Mouse (Mus musculus): ENCODE results near the gene Car11. TPM values are rescaled to one million over a fixed set of nuclear protein-coding genes. Genes with fewer than 3 reads are reported as not detected.

Car11 gene
- total RNA-seq, 2 experiments from 2014 or later: 15.1 to 16.4 TPM

DNA sequence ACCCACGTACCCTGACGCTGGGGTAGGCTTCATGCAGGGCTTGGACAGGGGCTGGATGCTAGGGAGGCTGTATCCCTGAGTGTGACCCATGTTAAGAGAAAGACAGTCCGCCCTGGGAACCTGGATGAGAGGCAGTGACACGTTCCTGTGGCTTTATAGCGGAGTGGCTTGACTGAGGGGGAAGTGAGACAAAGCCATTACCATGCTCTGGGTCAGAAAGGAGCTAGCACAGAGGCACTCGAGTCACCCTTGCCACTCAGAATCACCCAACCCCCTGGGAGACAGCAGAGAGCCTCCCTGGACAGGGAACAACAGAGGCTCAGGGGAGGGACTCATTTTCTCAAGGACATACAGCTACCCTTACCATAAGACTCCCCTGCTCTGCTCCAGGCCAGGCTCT lies 10.5 kb upstream of the Car11 start:
- DNase-seq (ENCODE audit: low spot score in 2 of 2): no peak

DNA sequence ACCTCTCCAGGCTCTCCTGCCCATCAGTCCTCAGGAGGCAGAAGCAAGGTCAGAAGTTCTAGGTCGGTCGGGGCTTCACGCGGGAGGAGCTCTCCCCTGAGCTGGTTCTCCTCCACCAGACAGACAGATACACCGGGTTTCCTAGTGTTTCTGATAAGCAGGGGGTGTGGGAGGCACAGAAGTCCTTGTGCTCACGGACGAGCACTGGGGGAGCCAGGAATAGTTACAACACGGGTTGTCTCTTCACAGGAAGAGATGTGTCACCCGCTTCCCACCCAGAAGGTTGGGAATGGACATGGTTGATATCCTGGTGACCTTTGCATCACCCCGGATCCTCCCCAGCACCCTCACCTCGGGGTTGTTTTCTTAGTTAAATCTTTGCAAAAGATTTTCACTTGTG lies 9.8 kb upstream of the Car11 start:
- no peak for DNase-seq (ENCODE audit: low spot score in 2 of 2)

DNA sequence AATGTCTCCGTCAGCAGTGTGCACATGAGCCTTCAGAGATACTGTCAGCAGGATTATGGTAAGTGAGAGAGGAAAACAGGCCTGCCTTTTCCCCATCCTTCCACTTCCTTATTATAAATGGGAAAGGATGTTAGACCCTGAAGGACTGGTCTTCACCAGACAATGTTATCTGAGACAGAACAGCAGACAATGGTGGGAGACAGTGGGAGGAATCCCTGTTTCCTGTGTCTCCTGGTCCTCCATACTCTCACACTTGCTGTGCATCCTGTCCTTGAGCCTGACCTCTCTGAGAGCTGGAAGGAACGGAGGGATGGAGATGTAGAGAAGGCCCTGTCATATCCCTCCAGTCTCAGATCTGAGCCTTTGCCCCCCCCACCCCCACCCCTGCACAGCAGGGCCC lies 7.3 kb upstream of the Car11 start:
- no peak for DNase-seq (ENCODE audit: low spot score in 2 of 2)

DNA sequence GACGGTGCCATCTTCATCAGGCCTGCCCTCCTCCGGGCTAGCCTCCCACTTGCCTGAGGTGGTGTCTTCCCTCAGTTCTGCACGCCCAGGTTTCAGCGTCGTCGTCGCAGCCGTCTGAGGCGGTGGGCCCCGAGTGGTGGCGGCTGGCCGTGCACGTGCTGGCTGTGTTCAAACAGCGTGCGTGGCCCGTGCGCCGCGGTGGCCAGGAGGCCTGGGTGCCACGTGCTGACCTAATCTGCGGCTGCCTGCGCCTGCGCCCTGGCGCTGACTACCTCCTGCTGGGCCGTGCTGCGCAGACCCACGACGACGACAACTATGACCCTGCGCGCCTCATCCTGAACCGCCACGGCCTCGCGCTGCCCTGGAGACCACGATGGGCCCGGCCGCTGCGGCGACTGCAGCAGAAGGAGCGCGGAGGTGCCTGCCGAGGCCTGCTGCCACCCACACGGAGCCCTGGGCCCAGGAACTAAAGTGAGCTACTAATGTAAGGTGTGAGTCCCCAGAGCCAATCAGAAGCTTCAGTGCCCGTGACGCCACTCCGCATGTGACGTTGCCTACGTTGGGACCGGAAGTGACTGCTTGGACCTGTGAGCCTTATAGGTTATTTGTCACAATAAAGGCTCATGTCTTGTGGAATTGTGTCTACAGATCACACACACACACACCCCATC lies 5.6 kb upstream of the Car11 start, which contains the start of gene Sec1:
TSS of gene Sec1 (minus strand) at position 482 of the 671 bp plus-strand sequence.
- no peak for DNase-seq (ENCODE audit: low spot score in 2 of 2)

DNA sequence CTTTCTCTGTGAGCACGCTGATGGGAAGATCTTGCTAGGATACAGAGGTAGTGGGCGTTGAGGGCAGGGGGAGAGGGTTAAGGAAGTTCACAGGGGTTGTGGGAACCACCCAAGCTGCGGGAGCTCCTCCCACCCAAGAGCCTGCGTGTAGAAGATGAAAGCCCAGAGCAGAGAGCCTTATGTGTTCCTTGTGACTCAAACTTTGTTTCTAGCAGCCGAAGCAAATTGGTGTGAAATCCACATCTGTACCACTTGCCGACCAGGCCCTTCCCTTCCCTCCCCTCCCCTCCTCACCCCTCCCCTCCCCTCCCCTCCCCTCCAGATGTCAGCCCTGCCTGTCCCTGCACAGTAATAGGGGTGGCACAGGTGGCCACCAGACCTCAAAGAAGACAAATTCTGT lies 4.5 kb upstream of the Car11 start:
- no peak for DNase-seq (ENCODE audit: low spot score in 2 of 2)

DNA sequence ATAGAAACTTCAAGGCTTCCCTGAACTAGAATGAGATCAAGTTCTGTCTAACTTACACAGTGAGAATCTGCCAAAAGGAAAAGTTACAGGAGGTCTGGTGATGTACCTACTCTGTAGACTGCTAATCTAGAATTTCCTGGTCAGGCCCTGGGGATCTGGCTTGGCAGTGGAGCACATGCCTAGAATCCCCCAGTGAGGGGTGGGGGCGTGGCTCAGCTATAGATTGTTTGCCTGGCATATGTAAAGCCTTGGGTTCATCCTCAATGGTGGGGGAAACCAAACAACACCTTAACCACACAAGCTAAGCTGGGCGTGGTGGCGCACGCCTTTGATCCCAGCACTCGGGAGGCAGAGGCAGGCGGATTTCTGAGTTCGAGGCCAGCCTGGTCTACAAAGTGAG lies 1.7 kb upstream of the Car11 start:
- no peak for DNase-seq (ENCODE audit: low spot score in 2 of 2)

DNA sequence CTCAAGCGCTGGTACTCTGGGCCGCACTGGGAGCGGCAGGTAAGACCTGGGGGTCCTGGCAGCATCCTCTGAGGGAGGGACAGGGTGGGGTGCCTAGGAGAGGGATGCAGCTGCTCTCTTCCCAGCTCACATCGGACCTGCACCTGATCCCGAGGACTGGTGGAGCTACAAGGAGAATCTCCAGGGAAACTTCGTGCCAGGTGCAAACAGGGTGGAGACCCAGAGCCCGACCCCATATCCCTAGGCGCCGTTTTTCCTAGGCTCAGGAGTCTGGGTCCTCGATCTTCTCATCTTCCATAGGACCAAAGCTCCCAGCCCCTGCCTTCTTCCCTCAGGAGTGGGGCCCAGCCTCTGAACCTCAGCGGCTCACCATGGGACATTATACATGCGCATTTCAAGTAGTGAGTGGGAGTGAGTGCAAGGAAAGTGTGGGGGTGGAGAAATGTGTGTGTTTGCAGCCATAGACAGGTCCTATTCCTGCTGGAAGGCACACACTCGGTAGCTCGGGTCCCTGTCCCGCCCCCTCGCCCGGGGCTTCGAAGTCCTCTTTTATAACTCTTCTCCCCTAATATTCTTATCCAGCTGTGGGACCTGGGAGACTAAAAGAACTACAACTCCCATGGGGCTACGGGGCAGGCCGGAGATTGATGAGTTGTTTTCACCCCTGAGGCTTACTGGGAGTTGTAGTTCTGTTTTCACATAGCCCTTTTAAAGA lies 815 bp downstream of the Car11 start:
- DNase-seq (ENCODE audit: low spot score in 2 of 2): no peak

DNA sequence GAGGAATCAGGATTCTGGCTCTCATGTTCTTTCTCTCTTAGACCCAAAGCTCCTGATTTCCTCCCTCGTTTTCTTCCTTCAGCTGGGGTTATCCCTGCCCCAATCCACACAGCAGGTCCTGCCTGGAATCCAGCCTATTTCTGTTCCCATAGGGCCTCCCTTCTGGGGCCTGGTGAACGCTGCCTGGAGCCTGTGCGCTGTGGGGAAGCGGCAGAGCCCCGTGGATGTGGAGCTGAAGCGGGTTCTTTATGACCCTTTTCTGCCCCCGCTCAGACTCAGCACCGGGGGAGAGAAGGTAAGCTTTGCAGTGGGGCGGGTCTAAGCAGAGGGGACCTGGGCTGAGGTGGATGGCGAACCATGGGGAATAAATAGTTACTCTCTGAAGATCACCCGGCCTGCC lies 1.4 kb downstream of the Car11 start:
- DNase-seq (ENCODE audit: low spot score in 2 of 2): no peak

DNA sequence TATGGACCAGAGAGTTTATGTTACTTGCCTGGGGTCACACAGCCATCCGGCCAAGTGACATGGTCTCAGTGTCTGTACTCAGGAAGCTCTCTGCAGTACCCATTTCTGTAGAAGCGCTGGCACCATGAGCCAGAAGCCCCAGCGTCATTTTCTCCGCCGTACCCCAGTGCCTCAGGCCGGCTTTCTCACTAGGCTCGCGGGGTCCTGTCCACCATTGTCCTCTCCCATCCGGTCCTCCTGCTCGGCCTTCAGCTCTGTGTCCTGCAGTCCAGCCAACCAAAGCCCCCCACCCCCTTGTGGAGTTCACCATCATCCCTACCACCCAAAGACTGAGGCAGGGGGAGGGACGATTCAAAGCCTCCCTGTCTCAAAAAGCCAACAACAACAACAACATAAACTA lies 2.0 kb downstream of the Car11 start:
- no peak for DNase-seq (ENCODE audit: low spot score in 2 of 2)

DNA sequence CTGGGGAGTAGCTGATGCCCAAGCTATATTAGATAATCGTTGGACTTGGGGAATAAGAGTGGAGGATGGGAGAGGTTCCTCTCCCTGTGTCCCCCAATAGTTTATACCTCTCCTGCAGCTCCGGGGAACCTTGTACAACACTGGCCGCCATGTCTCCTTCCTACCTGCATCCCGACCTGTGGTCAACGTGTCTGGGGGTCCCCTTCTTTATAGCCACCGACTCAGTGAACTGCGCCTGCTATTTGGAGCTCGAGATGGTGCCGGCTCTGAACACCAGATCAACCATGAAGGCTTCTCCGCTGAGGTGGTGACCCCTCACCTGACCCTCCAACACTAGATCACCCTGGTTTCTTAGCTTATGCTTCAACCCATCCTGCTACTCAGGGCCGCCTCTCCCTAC lies 2.7 kb downstream of the Car11 start:
- DNase-seq (ENCODE audit: low spot score in 2 of 2): no peak

DNA sequence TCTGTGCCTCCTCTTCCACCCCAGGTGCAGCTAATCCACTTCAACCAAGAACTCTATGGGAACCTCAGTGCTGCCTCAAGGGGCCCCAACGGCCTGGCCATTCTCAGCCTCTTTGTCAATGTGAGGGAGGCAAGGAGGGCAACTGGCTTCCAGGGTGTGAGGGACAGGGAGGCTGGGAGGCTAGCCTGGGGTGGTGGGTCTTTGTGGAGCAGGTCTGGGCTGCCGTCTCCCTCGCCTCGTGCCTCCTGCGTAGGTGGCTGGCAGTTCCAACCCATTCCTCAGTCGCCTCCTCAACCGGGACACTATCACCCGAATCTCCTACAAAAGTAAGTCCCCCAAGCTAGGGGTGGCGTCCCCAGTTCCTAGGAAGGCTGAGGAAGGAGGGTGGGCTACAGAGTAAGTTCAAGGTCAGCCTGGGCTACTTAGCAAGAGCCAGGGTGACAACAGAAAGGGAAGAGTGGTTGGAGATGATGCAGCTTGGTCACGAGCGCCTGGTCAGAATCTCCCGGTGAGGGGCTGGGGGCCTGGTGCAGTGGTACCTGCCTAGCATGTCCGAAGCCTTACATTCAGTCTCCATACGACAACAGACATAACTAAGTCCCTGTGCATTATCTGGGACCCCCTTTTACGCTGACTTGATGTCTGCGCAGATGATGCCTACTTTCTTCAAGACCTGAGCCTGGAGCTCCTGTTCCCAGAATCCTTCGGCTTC lies 3.3 kb downstream of the Car11 start:
- no peak for DNase-seq (ENCODE audit: low spot score in 2 of 2)

DNA sequence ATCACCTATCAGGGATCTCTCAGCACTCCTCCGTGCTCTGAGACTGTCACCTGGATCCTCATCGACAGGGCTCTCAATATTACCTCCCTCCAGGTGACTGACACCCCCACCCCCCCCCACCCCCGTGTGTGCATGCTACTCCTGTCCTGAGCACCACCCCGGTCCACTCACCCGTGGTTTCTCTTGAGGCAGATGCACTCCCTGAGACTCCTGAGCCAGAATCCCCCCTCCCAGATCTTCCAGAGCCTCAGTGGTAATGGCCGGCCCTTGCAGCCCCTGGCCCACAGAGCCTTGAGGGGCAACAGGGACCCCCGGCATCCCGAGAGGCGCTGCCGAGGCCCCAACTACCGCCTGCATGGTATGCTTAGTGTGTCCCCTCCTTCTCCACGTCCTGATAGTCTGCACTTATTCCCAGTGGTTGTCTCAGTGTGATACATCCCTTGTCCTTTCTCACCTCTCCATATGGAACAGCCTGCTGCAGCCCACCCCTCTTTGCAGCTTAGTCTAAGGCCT lies 3.9 kb downstream of the Car11 start:
- no peak for DNase-seq (ENCODE audit: low spot score in 2 of 2)

DNA sequence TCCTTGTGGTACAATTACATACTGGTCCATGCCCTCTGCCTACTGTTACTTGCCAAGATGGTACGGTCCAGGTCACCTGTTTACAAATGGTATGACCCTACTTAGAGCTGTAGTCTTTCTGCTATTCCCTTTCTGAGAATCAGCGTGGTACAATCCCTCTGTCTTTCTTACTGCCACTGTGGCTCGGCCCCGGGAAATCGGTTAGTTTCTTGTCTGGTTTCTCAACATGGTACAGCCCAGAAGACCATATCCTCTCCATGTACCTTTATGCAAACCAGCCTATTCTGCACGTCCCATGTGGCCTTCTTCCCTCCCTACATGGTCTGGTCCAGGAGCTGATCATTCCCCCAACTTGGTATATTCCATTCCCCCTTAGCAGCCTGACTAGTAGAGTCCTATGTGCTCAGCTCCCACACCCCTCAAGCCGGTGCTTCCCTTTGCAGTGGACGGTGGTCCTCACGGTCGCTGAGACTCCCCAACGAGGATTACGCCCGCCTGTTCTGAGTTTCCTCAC lies 4.5 kb downstream of the Car11 start:
- peak in 1 of 2 experiments; percentile 57 for DNase-seq (ENCODE audit: low spot score in 2 of 2)

DNA sequence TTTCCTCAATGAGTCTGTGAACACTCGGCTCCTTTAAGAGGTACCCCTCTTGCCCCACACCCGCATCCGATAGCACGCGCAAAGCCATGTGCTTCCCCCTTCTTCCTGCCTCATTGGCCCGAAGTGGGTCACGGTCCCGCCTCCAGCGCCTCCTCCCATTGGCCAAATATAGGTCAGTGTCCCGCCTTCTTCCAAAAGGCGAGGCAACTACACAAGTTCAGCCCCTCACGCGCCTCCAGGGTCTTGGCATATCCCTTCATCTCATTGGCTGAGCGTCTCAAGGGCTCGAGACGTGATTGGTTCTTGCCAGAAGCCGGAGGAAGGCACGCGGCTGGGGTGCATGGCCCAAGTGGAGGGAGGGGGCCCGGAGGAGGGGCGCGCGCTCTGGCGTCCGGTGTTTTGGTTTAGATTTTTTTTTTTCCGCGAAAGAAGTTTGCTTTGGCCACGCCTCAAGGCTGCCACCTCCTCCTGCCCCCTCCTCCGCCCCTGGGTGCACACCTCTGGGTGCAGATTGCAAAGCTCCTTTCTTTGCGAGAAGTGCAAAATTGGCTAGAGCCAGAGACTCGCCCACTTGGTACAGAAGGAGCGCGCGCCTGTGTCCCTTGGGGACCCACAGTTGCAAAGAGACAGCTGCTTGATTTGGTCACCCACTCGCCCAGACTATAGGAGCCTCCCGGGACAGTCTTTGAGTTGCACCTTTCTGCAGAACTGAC lies 5.2 kb downstream of the Car11 start, which contains the start of gene Dbp:
TSS of gene Dbp (plus strand) at position 359 of the 713 bp plus-strand sequence.
- DNase-seq (ENCODE audit: low spot score in 2 of 2): peak; percentile 93 to 97

DNA sequence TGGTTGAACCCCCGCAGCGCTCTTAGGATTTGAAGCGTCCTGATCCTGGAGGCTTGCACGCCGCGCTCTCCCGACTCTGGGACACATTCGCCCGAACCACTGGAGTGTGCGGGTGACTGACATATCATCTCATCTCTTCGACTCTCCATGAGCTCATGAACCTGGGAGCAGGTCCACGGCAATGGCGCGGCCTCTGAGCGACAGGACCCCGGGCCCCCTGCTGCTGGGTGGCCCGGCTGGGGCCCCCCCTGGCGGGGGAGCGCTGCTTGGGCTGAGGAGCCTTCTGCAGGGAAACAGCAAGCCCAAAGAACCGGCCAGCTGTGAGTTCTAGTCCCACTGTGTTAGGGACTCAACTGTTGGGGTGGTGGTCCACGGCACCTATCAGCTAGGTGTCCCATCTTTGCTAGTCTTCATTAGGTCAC lies 5.8 kb downstream of the Car11 start:
- DNase-seq (ENCODE audit: low spot score in 2 of 2): no peak

DNA sequence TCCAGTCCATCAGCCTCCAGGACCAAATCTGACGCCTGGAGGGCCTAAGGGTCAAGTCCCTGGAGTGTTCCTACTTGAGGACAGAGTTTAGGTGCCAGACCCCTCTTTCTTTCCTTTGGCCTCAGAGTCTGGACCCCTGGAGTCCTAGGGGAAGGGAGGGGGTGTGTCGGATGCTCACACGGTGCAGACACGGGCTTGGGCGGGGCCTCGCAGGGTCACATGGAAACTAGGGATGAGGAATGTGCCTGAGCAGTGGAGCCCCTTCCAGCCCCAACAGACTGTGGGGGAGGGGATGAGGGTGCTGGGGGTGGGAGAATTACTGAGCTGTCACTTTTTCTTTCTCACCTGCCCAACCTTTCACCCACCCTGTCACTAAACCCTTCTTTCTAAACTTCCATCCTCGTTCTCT lies 6.2 kb downstream of the Car11 start:
- DNase-seq (ENCODE audit: low spot score in 2 of 2): peak in 1 of 2 experiments; percentile 70

DNA sequence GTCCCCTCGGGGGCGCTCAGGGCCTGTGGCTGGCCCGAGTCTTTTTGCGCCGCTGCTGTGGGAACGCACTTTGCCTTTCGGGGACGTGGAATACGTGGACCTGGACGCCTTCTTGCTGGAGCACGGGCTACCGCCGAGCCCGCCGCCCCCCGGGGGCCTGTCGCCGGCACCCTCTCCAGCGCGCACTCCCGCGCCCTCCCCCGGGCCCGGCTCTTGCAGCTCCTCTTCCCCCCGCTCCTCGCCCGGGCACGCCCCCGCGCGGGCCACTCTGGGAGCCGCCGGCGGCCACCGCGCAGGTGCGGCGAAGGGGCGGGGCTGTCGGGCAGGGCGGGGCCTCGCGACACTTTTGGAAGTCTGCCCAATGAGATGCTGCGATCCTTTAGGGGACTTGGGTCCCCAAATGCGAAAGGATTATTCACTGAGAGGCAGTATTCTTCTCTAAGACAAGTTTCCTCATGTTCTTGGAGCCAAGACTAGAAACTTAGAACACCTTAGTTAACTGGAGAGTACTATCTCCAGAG lies 7.1 kb downstream of the Car11 start:
- DNase-seq (ENCODE audit: low spot score in 2 of 2): peak; percentile 81 to 84

DNA sequence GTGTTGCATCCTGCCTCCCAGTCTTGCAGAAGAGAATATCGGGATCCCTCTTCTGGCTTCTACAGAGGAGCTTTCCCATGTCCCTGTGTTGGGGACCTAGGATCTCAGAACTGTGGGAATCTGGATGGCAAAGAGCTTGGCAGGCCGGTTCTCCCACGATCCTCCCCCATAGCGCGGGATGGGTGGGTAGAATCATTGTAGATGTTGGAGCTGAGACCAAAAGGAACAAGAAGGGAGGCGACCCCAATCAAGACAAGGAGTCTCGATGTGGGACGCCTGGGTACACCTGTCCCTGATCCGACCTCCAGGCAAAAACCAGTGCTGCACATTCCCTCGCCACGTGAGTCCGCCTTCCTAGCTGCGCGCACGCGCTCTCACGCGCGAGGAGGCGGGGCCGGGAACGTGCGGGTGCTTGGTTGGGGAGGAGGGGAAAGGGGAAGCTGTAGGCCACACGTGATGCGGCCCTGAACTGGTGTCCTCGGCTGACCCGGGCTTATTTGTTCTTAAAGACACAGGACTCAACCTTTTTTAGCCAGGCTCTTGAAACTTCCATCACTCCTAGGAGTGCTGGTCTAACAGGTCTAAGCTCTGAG lies 7.8 kb downstream of the Car11 start:
- peak; percentile 92 to 95 for DNase-seq (ENCODE audit: low spot score in 2 of 2)

DNA sequence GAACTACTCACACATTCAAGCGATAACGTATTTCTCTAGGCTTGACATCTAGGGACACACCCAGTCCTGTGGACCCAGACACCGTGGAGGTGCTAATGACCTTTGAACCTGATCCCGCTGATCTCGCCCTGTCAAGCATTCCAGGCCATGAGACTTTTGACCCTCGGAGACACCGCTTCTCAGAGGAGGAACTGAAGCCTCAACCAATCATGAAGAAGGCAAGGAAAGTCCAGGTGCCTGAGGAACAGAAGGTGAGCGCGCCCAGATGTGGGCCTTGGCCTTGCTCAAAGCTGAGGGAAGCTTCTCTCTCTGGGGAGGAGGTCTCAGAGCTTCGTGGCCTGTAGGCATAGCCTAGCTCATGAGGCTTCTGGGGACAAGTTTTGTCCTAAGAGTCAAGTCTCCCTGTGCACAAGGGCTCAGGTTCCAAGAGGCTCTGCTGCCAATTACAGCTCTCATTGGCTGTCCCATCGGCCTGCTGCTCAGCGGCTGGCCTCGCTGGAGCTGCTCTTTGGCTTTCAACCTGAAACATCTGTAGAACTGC lies 8.6 kb downstream of the Car11 start:
- DNase-seq (ENCODE audit: low spot score in 2 of 2): no peak

DNA sequence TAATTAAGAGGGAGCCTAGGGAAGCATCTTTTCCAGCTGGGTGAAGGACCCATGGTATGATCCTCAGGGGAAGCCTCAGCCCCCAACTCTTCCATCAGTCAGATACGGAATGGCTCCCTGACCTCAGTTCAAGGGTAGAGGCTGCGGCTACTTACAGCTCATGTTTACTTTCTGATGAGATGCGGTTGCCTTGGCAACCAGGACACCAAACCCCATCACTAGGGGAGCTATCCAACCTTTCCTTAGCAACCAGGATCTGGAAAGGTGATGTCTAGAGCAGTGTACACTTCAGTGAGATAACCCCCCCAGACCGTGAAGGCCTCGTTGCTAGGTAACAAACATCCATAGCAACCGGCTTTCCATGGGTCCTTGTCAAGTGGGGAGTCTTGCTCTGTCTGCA lies 9.4 kb downstream of the Car11 start:
- no peak for DNase-seq (ENCODE audit: low spot score in 2 of 2)
